10 mouse cellular contexts compared by ENCODE assay signal in genomic region chr1:77503711-77504181, GRCm38 (mm10). TPM values are rescaled to one million over a fixed set of nuclear protein-coding genes. Genes with fewer than 3 reads are reported as not detected.
DNase-seq lines count a peak whose midpoint lies in the region; ATAC-seq lines count a peak whose summit lies in the region.
"Had no signal": no experiment of that assay in that cellular context is flagged by ENCODE, and none has a peak within 500 bp of the region (broad histone marks: within the 10 kb centered on the region; RNA-seq: fewer than 3 reads in every experiment).

No protein-coding gene starts in this region.

- no peak for ATAC-seq in hindbrain, embryonic 14.5 days (ENCODE audit: low FRiP score)
- no peak for ATAC-seq in neural tube, embryonic 13.5 days (ENCODE audit: low read depth)
- no peak for ATAC-seq in CD4-positive, CD25-positive, alpha-beta regulatory T cell, adult 4 months

- DNase-seq in left cerebral cortex, adult 18-20 months (ENCODE audit: low spot score in 2 of 2), result peak; percentile 66 to 78
- no peak for DNase-seq in left cerebral cortex, postnatal 10 days (ENCODE audit: extremely low spot score in 1 of 2, low spot score in 2 of 2)
- DNase-seq in embryonic facial prominence, embryonic 10.5 days (ENCODE audit: low spot score), result no peak
- DNase-seq in hindbrain, embryonic 14.5 days (ENCODE audit: low spot score), result no peak
- no peak for DNase-seq in heart, postnatal 10 days
- no peak for DNase-seq in spleen, postnatal 10 days (ENCODE audit: low spot score in 2 of 2)
- DNase-seq: cerebellum, adult 8-10 months had no signal

- WGBS in embryonic facial prominence, embryonic 10.5 days, result 79% methylated on average over 8 of the region's 8 CpGs
- 53% methylated on average over 8 of the region's 8 CpGs for WGBS in hindbrain, embryonic 14.5 days
- 66% methylated on average over 8 of the region's 8 CpGs for WGBS in neural tube, embryonic 13.5 days

- intact Hi-C loops in left cerebral cortex, postnatal 10 days (cut with DNase I), result no loop called here
- intact Hi-C loops in heart, postnatal 10 days (cut with DNase I), result no loop called here

- peaks cover 86% of the 10 kb centered on the region for H3K36me3 ChIP-seq in embryonic facial prominence, embryonic 10.5 days (replicated peaks)
- H3K36me3 ChIP-seq in hindbrain, embryonic 14.5 days (replicated peaks; ENCODE audit: control insufficient read depth, insufficient read depth), result peaks cover 11% of the 10 kb centered on the region
- H3K36me3 ChIP-seq in neural tube, embryonic 13.5 days, result peaks cover 7% of the 10 kb centered on the region; the same call in 1 of the 2 replicates

- H3K9me3 ChIP-seq in embryonic facial prominence, embryonic 10.5 days, result no peaks in the 10 kb centered on the region
- H3K9me3 ChIP-seq in hindbrain, embryonic 14.5 days (ENCODE audit: control insufficient read depth, low read length), result no peaks in the 10 kb centered on the region
- no peaks in the 10 kb centered on the region for H3K9me3 ChIP-seq in neural tube, embryonic 13.5 days
- H3K9me3 ChIP-seq: lung, embryonic 15.5 days had no signal

- peaks cover 84% of the 10 kb centered on the region for H3K4me1 ChIP-seq in embryonic facial prominence, embryonic 10.5 days
- H3K4me1 ChIP-seq in hindbrain, embryonic 14.5 days (replicated peaks; ENCODE audit: control insufficient read depth, insufficient read depth, low read length), result peaks cover 69% of the 10 kb centered on the region
- H3K4me1 ChIP-seq in neural tube, embryonic 13.5 days (replicated peaks), result peaks cover 90% of the 10 kb centered on the region

- H3K9ac ChIP-seq in hindbrain, embryonic 14.5 days, result no peak overlapping the region
- H3K9ac ChIP-seq in neural tube, embryonic 13.5 days, result no peak overlapping the region
- H3K9ac ChIP-seq: lung, embryonic 15.5 days had no signal

- peak overlapping the region; percentile 25; the same call in 1 of the 2 replicates for H3K4me3 ChIP-seq in embryonic facial prominence, embryonic 10.5 days
- H3K4me3 ChIP-seq in hindbrain, embryonic 14.5 days (replicated peaks; ENCODE audit: low read length), result peak overlapping the region; percentile 17
- peak overlapping the region; percentile 34; the same call in 1 of the 2 replicates for H3K4me3 ChIP-seq in neural tube, embryonic 13.5 days
- H3K4me3 ChIP-seq: lung, embryonic 15.5 days had no signal

- no peak overlapping the region for H3K27ac ChIP-seq in embryonic facial prominence, embryonic 10.5 days (replicated peaks)
- H3K27ac ChIP-seq in hindbrain, embryonic 14.5 days, result no peak overlapping the region
- no peak overlapping the region for H3K27ac ChIP-seq in neural tube, embryonic 13.5 days (replicated peaks)
- H3K27ac ChIP-seq: lung, embryonic 15.5 days had no signal

- peak overlapping the region; percentile 57 for H3K4me2 ChIP-seq in hindbrain, embryonic 14.5 days (replicated peaks)
- H3K4me2 ChIP-seq in neural tube, embryonic 13.5 days, result peak overlapping the region; percentile 58
- H3K4me2 ChIP-seq: lung, embryonic 15.5 days had no signal

- H3K27me3 ChIP-seq in embryonic facial prominence, embryonic 10.5 days (replicated peaks; ENCODE audit: low read depth, poor library complexity, severe bottlenecking), result peaks cover 37% of the 10 kb centered on the region
- no peaks in the 10 kb centered on the region for H3K27me3 ChIP-seq in hindbrain, embryonic 14.5 days (ENCODE audit: control insufficient read depth, insufficient read depth, low read length)
- H3K27me3 ChIP-seq in neural tube, embryonic 13.5 days, result no peaks in the 10 kb centered on the region
- H3K27me3 ChIP-seq: lung, embryonic 15.5 days had no signal

RNA-seq across cellular contexts. Expression of gene Epha4, which starts 11.1 kb away (rescaled TPM):
- 100 to 1,000 TPM; 148 to 151 TPM for total RNA-seq in left cerebral cortex, adult 18-20 months (2021)
- 100 to 1,000 TPM; 215 to 239 TPM for total RNA-seq in left cerebral cortex, postnatal 10 days (2021)
- 26.2 and 29.1 TPM in 2 replicates for polyA plus RNA-seq in embryonic facial prominence, embryonic 10.5 days (2016; fragmentation: Nextera tagmentation; extraction: Ambion mirVana)
- 49.3 and 50.0 TPM in 2 replicates for polyA plus RNA-seq in hindbrain, embryonic 14.5 days (2014; fragmentation: Nextera tagmentation; extraction: Ambion mirVana)
- 27.0 and 29.0 TPM in 2 replicates for polyA plus RNA-seq in neural tube, embryonic 13.5 days (2015; fragmentation: Nextera tagmentation; extraction: Ambion mirVana)
- total RNA-seq in heart, postnatal 10 days (2021), result 10 to 100 TPM; 19.3 to 24.0 TPM
- under 1 TPM in 1 of 2 experiments, not detected in 1; 0.07 TPM for polyA plus RNA-seq in CD4-positive, CD25-positive, alpha-beta regulatory T cell, adult 4 months (2017; shearing (Covaris generic))

Comparison
In these comparisons a context has a peak if more than half of its experiments do, and no peak if none do; other contexts are left out.
1. DNase-seq: peak in left cerebral cortex, adult 18-20 months (2 of 2); none in left cerebral cortex, postnatal 10 days (0 of 2), embryonic facial prominence, embryonic 10.5 days (single experiment), hindbrain, embryonic 14.5 days (single experiment), heart, postnatal 10 days (0 of 2) and spleen, postnatal 10 days (0 of 2).
2. RNA of gene Epha4, which starts 11.1 kb away (polyA plus RNA-seq): 49.3 to 50.0 TPM in hindbrain, embryonic 14.5 days, 26.2 to 29.1 TPM in embryonic facial prominence, embryonic 10.5 days and 27.0 to 29.0 TPM in neural tube, embryonic 13.5 days; 0.07 TPM in CD4-positive, CD25-positive, alpha-beta regulatory T cell, adult 4 months; every median in the first group is over 10 times any median in the second.
3. Peak in every context shown above with its lines, with median percentiles within 50 percentile points of each other: H3K4me3 ChIP-seq.